Mouse (Mus musculus): ENCODE data around the gene Ccnk. TPM values are rescaled to one million over a fixed set of nuclear protein-coding genes. Genes with fewer than 3 reads are reported as not detected.
A peak's percentile ranks its signal among the peaks of the same experiment; 100 is the strongest.

The Ccnk gene
- polyA plus RNA-seq, 1 experiment from 2014 or later = 3.7 TPM

GRCm38 (mm10) chr12:108230077-108230476 lies 50.7 kb downstream of the Ccnk start:
- H3K9ac ChIP-seq (replicated peaks) = no peak overlapping the region
- no peaks in the 10 kb centered on the region for H3K27me3 ChIP-seq
- WGBS = 83% methylated on average over 12 of the region's 12 CpGs
- no peak overlapping the region for H3K4me3 ChIP-seq
- no peak overlapping the region for H3K4me2 ChIP-seq (replicated peaks)
- H3K27ac ChIP-seq (replicated peaks) = no peak overlapping the region
- H3K4me1 ChIP-seq = peaks cover 39% of the 10 kb centered on the region
- no peaks in the 10 kb centered on the region for H3K36me3 ChIP-seq
- no peak for ATAC-seq (replicated peaks)
- H3K9me3 ChIP-seq = no peaks in the 10 kb centered on the region

- WGBS = 48% methylated on average over 16 of the region's 18 CpGs
- H3K4me2 ChIP-seq (replicated peaks) = 0 out of 2 replicates have a peak overlapping the region, but pooled peaks have one; percentile 3
- peak; percentile 38; the same call in 1 of the 2 replicates for ATAC-seq (replicated peaks)
- H3K4me3 ChIP-seq = no peak overlapping the region
- H3K9me3 ChIP-seq = no peaks in the 10 kb centered on the region
- H3K9ac ChIP-seq (replicated peaks) = no peak overlapping the region
- no peaks in the 10 kb centered on the region for H3K36me3 ChIP-seq
- peaks cover 33% of the 10 kb centered on the region for H3K4me1 ChIP-seq
- H3K27ac ChIP-seq (replicated peaks) = peak overlapping the region; percentile 51; the same call in 1 of the 2 replicates
- no peaks in the 10 kb centered on the region for H3K27me3 ChIP-seq
These were observed 51.7 kb downstream of the Ccnk start for GRCm38 (mm10) chr12:108230821-108231794.

GRCm38 (mm10) chr12:108231901-108232300 lies 52.5 kb downstream of the Ccnk start:
- H3K4me2 ChIP-seq (replicated peaks) = 0 out of 2 replicates have a peak overlapping the region, but pooled peaks have one; percentile 3
- 31% methylated on average over 9 of the region's 9 CpGs for WGBS
- H3K27ac ChIP-seq (replicated peaks) = peak overlapping the region; percentile 51
- ATAC-seq (replicated peaks) = 0 out of 2 replicates have a peak, but pooled peaks have one; percentile 11
- H3K9ac ChIP-seq (replicated peaks) = no peak overlapping the region
- H3K27me3 ChIP-seq = no peaks in the 10 kb centered on the region
- H3K4me3 ChIP-seq = no peak overlapping the region
- no peaks in the 10 kb centered on the region for H3K9me3 ChIP-seq
- H3K36me3 ChIP-seq = no peaks in the 10 kb centered on the region
- peaks cover 31% of the 10 kb centered on the region for H3K4me1 ChIP-seq

GRCm38 (mm10) chr12:108233736-108234135 lies 54.4 kb downstream of the Ccnk start:
- H3K9me3 ChIP-seq = no peaks in the 10 kb centered on the region
- ATAC-seq (replicated peaks) = no peak
- no peaks in the 10 kb centered on the region for H3K36me3 ChIP-seq
- H3K4me3 ChIP-seq = no peak overlapping the region
- no peak overlapping the region for H3K9ac ChIP-seq (replicated peaks)
- no peak overlapping the region for H3K27ac ChIP-seq (replicated peaks)
- H3K4me1 ChIP-seq = peaks cover 41% of the 10 kb centered on the region
- no peak overlapping the region for H3K4me2 ChIP-seq (replicated peaks)
- no peaks in the 10 kb centered on the region for H3K27me3 ChIP-seq
- 90% methylated on average over 6 of the region's 6 CpGs for WGBS

GRCm38 (mm10) chr12:108234832-108235602 lies 55.6 kb downstream of the Ccnk start:
- H3K27ac ChIP-seq (replicated peaks) = no peak overlapping the region
- no peaks in the 10 kb centered on the region for H3K9me3 ChIP-seq
- 84% methylated on average over 14 of the region's 14 CpGs for WGBS
- no peak overlapping the region for H3K4me2 ChIP-seq (replicated peaks)
- H3K4me3 ChIP-seq = no peak overlapping the region
- H3K36me3 ChIP-seq = no peaks in the 10 kb centered on the region
- no peak for ATAC-seq (replicated peaks)
- H3K9ac ChIP-seq (replicated peaks) = no peak overlapping the region
- peaks cover 54% of the 10 kb centered on the region for H3K4me1 ChIP-seq
- no peaks in the 10 kb centered on the region for H3K27me3 ChIP-seq

- ATAC-seq (replicated peaks) = no peak
- no peaks in the 10 kb centered on the region for H3K9me3 ChIP-seq
- no peak overlapping the region for H3K27ac ChIP-seq (replicated peaks)
- no peak overlapping the region for H3K9ac ChIP-seq (replicated peaks)
- H3K27me3 ChIP-seq = no peaks in the 10 kb centered on the region
- H3K4me2 ChIP-seq (replicated peaks) = no peak overlapping the region
- no peak overlapping the region for H3K4me3 ChIP-seq
- WGBS = 57% methylated on average over 18 of the region's 18 CpGs
- H3K4me1 ChIP-seq = peaks cover 62% of the 10 kb centered on the region
- H3K36me3 ChIP-seq = no peaks in the 10 kb centered on the region
These were observed 56.7 kb downstream of the Ccnk start for GRCm38 (mm10) chr12:108235976-108236555.

GRCm38 (mm10) chr12:108237300-108238006 lies 58.1 kb downstream of the Ccnk start:
- Histone ChIP-seq H3K4me3 (no peak overlapping the region), H3K27me3 (no peaks in the 10 kb centered on the region), H3K27ac (replicated peaks) (no peak overlapping the region), H3K9me3 (no peaks in the 10 kb centered on the region), H3K36me3 (no peaks in the 10 kb centered on the region), H3K9ac (replicated peaks) (no peak overlapping the region), H3K4me1 (peaks cover 64% of the 10 kb centered on the region), H3K4me2 (replicated peaks) (no peak overlapping the region)
- WGBS = 76% methylated on average over 6 of the region's 6 CpGs
- ATAC-seq (replicated peaks) = no peak

GRCm38 (mm10) chr12:108238395-108239035 lies 59.1 kb downstream of the Ccnk start:
- Histone ChIP-seq H3K4me3 (no peak overlapping the region), H3K9ac (replicated peaks) (no peak overlapping the region), H3K4me1 (peaks cover 69% of the 10 kb centered on the region), H3K36me3 (no peaks in the 10 kb centered on the region), H3K9me3 (no peaks in the 10 kb centered on the region), H3K27me3 (no peaks in the 10 kb centered on the region), H3K4me2 (replicated peaks) (no peak overlapping the region), H3K27ac (replicated peaks) (no peak overlapping the region)
- no peak for ATAC-seq (replicated peaks)
- 84% methylated on average over 17 of the region's 17 CpGs for WGBS

GRCm38 (mm10) chr12:108239441-108239840 lies 60.1 kb downstream of the Ccnk start:
- no peaks in the 10 kb centered on the region for H3K9me3 ChIP-seq
- no peak overlapping the region for H3K4me3 ChIP-seq
- H3K9ac ChIP-seq (replicated peaks) = no peak overlapping the region
- peak; percentile 58 for ATAC-seq (replicated peaks)
- WGBS = 6% methylated on average over 5 of the region's 5 CpGs
- no peaks in the 10 kb centered on the region for H3K27me3 ChIP-seq
- no peaks in the 10 kb centered on the region for H3K36me3 ChIP-seq
- H3K4me1 ChIP-seq = peaks cover 72% of the 10 kb centered on the region
- peak overlapping the region; percentile 80 for H3K27ac ChIP-seq (replicated peaks)
- peak overlapping the region; percentile 21; the same call in 1 of the 2 replicates for H3K4me2 ChIP-seq (replicated peaks)

- peak overlapping the region; percentile 22 for H3K4me2 ChIP-seq (replicated peaks)
- no peaks in the 10 kb centered on the region for H3K27me3 ChIP-seq
- H3K4me1 ChIP-seq = peaks cover 79% of the 10 kb centered on the region
- 49% methylated on average over 13 of the region's 13 CpGs for WGBS
- no peaks in the 10 kb centered on the region for H3K36me3 ChIP-seq
- H3K4me3 ChIP-seq = no peak overlapping the region
- peak overlapping the region; percentile 80 for H3K27ac ChIP-seq (replicated peaks)
- H3K9ac ChIP-seq (replicated peaks) = peak overlapping the region; percentile 14; the same call in 1 of the 2 replicates
- no peak for ATAC-seq (replicated peaks)
- no peaks in the 10 kb centered on the region for H3K9me3 ChIP-seq
These were observed 61.1 kb downstream of the Ccnk start for GRCm38 (mm10) chr12:108240401-108240890.
